Mouse (Mus musculus): ENCODE data around the gene Ppm1h. TPM values are rescaled to one million over a fixed set of nuclear protein-coding genes. Genes with fewer than 3 reads are reported as not detected.

Ppm1h gene
- polyA plus RNA-seq, 1 experiment from 2014 or later, result 10.4 TPM

DNA sequence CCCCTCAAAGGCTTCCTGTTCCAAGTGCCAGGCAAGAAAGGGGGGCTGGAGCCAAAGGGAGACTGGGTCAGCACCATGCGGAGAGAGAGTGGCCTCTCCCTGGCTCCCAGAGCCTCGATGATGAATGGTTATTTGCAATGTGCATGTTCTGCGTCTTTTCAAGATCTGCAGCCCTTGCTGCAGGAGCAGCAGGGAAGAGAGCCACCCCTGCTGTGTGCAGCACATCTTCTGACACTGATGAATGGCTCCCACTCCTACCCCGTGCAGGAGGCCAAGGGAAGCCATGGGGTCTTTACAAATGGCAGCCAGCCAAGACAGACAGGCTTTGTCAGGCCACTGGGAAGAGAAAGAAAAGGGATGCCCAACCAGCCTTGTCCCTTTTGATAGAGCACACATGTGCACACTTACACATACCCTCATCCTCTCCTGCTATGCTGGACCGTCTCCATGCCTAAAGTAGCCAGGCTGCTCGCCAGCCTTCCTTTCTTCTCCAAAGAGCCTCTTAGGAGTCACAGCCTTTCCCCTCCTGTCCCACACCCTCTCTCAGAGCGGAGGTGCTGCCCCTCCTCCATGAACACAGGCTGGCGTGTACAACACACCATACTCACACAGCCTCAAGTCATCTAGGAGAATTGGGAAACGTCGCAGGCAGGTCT lies 209.1 kb downstream of the Ppm1h start:
- Histone ChIP-seq H3K36me3 (ENCODE audit: insufficient read depth, low read length) (no peaks in the 10 kb centered on the region), H3K4me1 (ENCODE audit: insufficient read depth, low read depth, low read length) (peaks cover 15% of the 10 kb centered on the region; the same call in 1 of the 2 replicates), H3K9me3 (ENCODE audit: low read length) (no peaks in the 10 kb centered on the region), H3K4me2 (replicated peaks; ENCODE audit: low read depth, low read length) (no peak overlapping the region), H3K27me3 (replicated peaks; ENCODE audit: insufficient read depth, low read length) (no peaks in the 10 kb centered on the region), H3K4me3 (ENCODE audit: low read depth, low read length) (no peak overlapping the region), H3K9ac (replicated peaks; ENCODE audit: low read depth) (0 out of 2 replicates have a peak overlapping the region, but pooled peaks have one; percentile 5), H3K27ac (ENCODE audit: low read length) (peak overlapping the region; percentile 57)
- DNase-seq (ENCODE audit: low spot score), result no peak
- WGBS, result 23% methylated on average over 10 of the region's 10 CpGs
- ATAC-seq, result no peak
- no peak for TF ChIP-seq EP300 (IDR thresholded peaks at IDR 0.05)
- TF ChIP-seq CTCF (IDR thresholded peaks at IDR 0.05), result no peak

DNA sequence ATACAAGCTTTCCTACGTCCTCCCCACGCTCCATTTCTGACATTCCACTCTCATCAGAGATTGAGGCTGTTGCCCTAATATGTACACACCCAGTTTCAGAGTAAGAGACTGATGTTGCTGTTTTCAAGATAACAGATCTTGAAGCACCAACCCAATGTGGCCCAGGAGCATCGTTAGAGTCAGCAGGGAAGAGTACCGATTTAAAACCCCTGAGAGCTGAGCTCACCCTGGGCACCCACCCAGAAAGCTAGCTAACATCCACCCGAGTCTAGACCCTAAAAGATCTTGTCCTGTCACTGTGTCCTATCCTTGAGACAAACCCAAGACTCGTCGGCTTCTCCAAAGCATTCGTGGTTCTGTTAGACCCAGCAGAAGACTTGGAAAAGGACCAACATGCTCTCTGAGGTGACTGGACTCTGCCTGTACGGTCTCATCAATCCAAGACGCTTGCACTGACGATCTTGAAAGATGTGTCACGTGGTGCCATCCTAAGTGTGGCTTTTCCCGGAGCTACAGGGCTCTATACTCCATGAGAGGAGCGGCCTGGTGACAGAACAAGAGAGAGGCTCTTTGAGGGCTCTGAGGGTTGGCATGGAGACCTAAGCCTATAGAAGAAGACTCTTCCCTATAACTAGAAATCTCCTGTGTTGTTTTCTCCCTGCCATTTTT lies 212.3 kb downstream of the Ppm1h start:
- TF ChIP-seq CTCF (IDR thresholded peaks at IDR 0.05), result no peak
- no peak for TF ChIP-seq EP300 (IDR thresholded peaks at IDR 0.05)
- no peak overlapping the region for H3K4me2 ChIP-seq (replicated peaks; ENCODE audit: low read depth, low read length)
- H3K9me3 ChIP-seq (ENCODE audit: low read length), result no peaks in the 10 kb centered on the region
- no peaks in the 10 kb centered on the region for H3K27me3 ChIP-seq (replicated peaks; ENCODE audit: insufficient read depth, low read length)
- ATAC-seq (no peak), DNase-seq (ENCODE audit: low spot score) (no peak)
- no peaks in the 10 kb centered on the region for H3K36me3 ChIP-seq (ENCODE audit: insufficient read depth, low read length)
- peaks cover 18% of the 10 kb centered on the region; the same call in 1 of the 2 replicates for H3K4me1 ChIP-seq (ENCODE audit: insufficient read depth, low read depth, low read length)
- no peak overlapping the region for H3K9ac ChIP-seq (replicated peaks; ENCODE audit: low read depth)
- H3K4me3 ChIP-seq (ENCODE audit: low read depth, low read length), result no peak overlapping the region
- WGBS, result 65% methylated on average over 14 of the region's 14 CpGs
- no peak overlapping the region for H3K27ac ChIP-seq (ENCODE audit: low read length)

DNA sequence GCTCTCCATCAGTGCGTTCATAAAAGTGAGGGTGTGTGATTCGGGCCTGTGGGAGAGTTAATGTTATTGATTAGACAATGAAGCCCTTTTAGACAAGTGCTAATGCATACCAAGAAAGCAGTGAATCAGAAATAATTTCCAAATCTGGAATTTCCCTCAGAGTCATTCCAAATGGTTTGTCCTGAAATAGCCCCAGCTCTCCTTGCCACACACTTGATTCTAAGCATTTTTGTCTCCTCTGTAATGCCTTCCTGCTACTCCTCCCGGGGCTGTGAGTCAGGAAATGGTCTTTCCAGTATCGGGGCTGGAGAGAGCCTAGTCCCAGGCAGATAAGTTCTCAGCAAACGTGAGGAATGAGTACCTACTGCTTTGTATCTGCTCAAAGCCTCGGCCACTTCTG lies 212.9 kb downstream of the Ppm1h start:
- Histone ChIP-seq H3K9ac (replicated peaks; ENCODE audit: low read depth) (no peak overlapping the region), H3K4me2 (replicated peaks; ENCODE audit: low read depth, low read length) (no peak overlapping the region), H3K27ac (ENCODE audit: low read length) (peak overlapping the region; percentile 3; the same call in 1 of the 2 replicates), H3K36me3 (ENCODE audit: insufficient read depth, low read length) (no peaks in the 10 kb centered on the region), H3K9me3 (ENCODE audit: low read length) (no peaks in the 10 kb centered on the region), H3K4me1 (ENCODE audit: insufficient read depth, low read depth, low read length) (peaks cover 16% of the 10 kb centered on the region; the same call in 1 of the 2 replicates), H3K4me3 (ENCODE audit: low read depth, low read length) (no peak overlapping the region), H3K27me3 (replicated peaks; ENCODE audit: insufficient read depth, low read length) (no peaks in the 10 kb centered on the region)
- TF ChIP-seq EP300 (IDR thresholded peaks at IDR 0.05) (no peak), CTCF (IDR thresholded peaks at IDR 0.05) (no peak)
- ATAC-seq (no peak), DNase-seq (ENCODE audit: low spot score) (peak; percentile 75)
- 45% methylated on average over 6 of the region's 6 CpGs for WGBS

DNA sequence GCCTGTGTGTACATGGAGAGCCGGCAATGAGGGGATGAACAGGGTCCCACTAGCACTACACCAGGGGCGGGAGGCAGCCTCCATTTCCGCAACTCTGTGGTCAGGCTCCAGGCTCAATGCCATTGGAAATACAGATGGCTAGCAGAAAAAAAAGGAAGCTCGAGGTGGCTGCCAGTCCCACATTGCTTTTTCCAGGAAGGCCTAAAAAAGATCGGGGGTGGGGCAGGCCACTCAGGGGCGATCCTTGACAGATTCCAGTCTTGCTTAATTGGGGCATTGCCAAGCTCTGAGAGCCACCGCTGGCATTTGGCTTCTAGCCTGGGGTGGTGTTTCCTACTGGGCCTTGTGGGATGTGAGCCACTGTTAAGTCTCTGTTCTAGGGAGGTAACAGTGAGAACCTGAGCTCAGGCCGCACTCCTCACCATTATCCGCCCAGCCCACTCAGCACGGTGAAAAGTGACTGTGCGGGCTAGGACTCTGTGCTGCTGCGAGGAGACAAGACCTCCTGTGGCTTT lies 216.1 kb downstream of the Ppm1h start:
- Histone ChIP-seq H3K27me3 (replicated peaks; ENCODE audit: insufficient read depth, low read length) (no peaks in the 10 kb centered on the region), H3K9me3 (ENCODE audit: low read length) (no peaks in the 10 kb centered on the region), H3K9ac (replicated peaks; ENCODE audit: low read depth) (no peak overlapping the region), H3K36me3 (ENCODE audit: insufficient read depth, low read length) (no peaks in the 10 kb centered on the region), H3K4me3 (ENCODE audit: low read depth, low read length) (no peak overlapping the region), H3K27ac (ENCODE audit: low read length) (peak overlapping the region; percentile 85), H3K4me1 (ENCODE audit: insufficient read depth, low read depth, low read length) (peaks cover 3% of the 10 kb centered on the region; the same call in 1 of the 2 replicates), H3K4me2 (replicated peaks; ENCODE audit: low read depth, low read length) (no peak overlapping the region)
- ATAC-seq (peak; percentile 87), DNase-seq (ENCODE audit: low spot score) (peak; percentile 97)
- 20% methylated on average over 12 of the region's 12 CpGs for WGBS
- peak; percentile 92 for TF ChIP-seq EP300 (IDR thresholded peaks at IDR 0.05)
- TF ChIP-seq CTCF (IDR thresholded peaks at IDR 0.05), result no peak

DNA sequence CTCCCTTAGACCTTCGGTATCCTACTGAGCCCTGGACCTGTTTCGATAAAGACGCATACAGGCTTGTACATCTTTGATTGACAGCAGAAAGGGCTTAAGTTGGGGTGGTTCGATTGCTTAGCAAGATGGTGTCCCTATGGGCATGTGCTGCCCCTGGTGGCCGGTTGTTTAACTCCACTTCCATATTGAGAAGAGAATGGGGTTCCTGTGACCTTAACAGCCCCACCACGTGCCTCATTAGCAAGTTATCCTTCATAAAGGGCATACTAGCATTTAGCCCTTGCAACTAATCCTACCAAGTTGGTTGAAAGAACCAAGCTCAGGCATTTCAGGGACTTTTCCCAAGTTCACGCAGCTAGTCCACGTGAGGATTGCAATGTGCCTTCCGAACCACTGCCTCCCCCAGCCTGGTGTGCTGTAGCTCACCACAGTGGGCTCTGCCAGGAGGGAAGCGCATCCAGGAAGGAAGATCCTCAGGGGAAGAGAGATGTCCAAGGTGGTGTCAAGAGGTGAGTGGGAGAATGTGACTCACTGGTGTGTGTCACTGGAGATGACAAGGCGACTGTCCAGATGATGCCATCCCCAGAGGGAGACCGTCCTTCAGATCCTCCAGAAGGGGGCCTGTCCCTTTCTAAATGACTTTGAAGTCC lies 216.7 kb downstream of the Ppm1h start:
- no peaks in the 10 kb centered on the region for H3K9me3 ChIP-seq (ENCODE audit: low read length)
- H3K9ac ChIP-seq (replicated peaks; ENCODE audit: low read depth), result no peak overlapping the region
- ATAC-seq, result peak; percentile 61
- whole genome bisulfite sequencing, result 71% methylated on average over 12 of the region's 12 CpGs
- DNase-seq (ENCODE audit: low spot score), result peak; percentile 79
- TF ChIP-seq EP300 (IDR thresholded peaks at IDR 0.05) (no peak), CTCF (IDR thresholded peaks at IDR 0.05) (peak; percentile 77)
- H3K4me3 ChIP-seq (ENCODE audit: low read depth, low read length), result no peak overlapping the region
- H3K4me2 ChIP-seq (replicated peaks; ENCODE audit: low read depth, low read length), result no peak overlapping the region
- H3K4me1 ChIP-seq (ENCODE audit: insufficient read depth, low read depth, low read length), result peaks cover 6% of the 10 kb centered on the region; the same call in 1 of the 2 replicates
- no peaks in the 10 kb centered on the region for H3K36me3 ChIP-seq (ENCODE audit: insufficient read depth, low read length)
- no peaks in the 10 kb centered on the region for H3K27me3 ChIP-seq (replicated peaks; ENCODE audit: insufficient read depth, low read length)
- peak overlapping the region; percentile 85 for H3K27ac ChIP-seq (ENCODE audit: low read length)

DNA sequence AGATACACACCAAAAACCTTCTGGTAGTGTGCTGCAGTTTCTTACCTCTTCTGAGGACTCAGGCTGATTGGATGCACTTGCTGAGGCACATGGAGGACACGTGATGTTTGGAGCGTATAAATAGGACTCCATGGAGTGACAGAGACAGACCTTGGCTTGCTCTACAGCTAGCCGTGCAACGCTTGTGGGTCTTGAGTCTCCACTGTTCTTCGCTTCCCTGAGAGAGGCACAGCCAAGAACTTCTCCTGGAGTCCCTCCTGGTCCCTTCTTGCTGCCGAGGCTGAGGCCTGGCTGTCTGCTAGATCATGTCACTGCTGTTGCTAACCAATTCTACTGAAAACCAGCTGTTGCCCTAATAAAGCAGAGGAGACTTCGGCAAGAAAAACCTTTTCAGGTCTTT lies 221.4 kb downstream of the Ppm1h start:
- Histone ChIP-seq H3K9me3 (ENCODE audit: low read length) (no peaks in the 10 kb centered on the region), H3K27me3 (replicated peaks; ENCODE audit: insufficient read depth, low read length) (no peaks in the 10 kb centered on the region), H3K4me1 (ENCODE audit: insufficient read depth, low read depth, low read length) (peaks cover 10% of the 10 kb centered on the region; the same call in 1 of the 2 replicates), H3K4me2 (replicated peaks; ENCODE audit: low read depth, low read length) (no peak overlapping the region), H3K27ac (ENCODE audit: low read length) (peak overlapping the region; percentile 64), H3K36me3 (ENCODE audit: insufficient read depth, low read length) (no peaks in the 10 kb centered on the region), H3K9ac (replicated peaks; ENCODE audit: low read depth) (no peak overlapping the region), H3K4me3 (ENCODE audit: low read depth, low read length) (no peak overlapping the region)
- peak; percentile 17 for ATAC-seq
- 53% methylated on average over 7 of the region's 7 CpGs for WGBS
- TF ChIP-seq CTCF (IDR thresholded peaks at IDR 0.05), result no peak
- TF ChIP-seq EP300 (IDR thresholded peaks at IDR 0.05), result no peak
- no peak for DNase-seq (ENCODE audit: low spot score)

All from lung, postnatal 0 days (tissue).